In the genomic region with DNA sequence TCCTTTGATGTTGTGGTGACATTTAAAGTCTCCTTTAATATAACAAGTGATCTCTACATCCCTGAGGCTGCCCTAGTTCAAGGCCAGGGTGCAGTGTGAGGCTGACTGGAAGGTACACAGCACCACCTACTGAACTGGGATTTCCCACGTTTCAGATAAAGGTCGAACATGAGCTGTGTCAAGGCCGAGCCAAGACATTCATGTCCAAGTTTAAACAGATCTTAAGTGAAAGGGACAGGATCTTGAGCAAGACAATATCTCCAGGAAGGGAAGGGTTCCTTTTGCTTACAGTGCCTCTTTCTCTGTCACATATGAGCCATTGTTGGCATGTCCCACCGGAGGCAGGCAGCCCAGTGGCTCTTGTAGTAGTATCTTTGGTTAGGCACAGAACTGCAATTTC, we compare ENCODE assay signal across 13 mouse cellular contexts.
DNase-seq lines count a peak whose midpoint lies in the region; ATAC-seq and TF ChIP-seq lines count a peak whose summit lies in the region.
"Had no signal": no experiment of that assay in that cellular context is flagged by ENCODE, and none has a peak within 500 bp of the region (broad histone marks: within the 10 kb centered on the region; RNA-seq: fewer than 3 reads in every experiment).

No protein-coding gene starts in this region.

- no peak overlapping the region for H3K4me2 ChIP-seq in midbrain, postnatal 0 days (ENCODE audit: low read depth, low read length, poor library complexity, severe bottlenecking)
- no peak overlapping the region for H3K4me2 ChIP-seq in midbrain, embryonic 11.5 days
- no peak overlapping the region for H3K4me2 ChIP-seq in heart, postnatal 0 days (ENCODE audit: low read depth, low read length)
- no peak overlapping the region for H3K4me2 ChIP-seq in hindbrain, embryonic 11.5 days (replicated peaks; ENCODE audit: low read depth, low read length)
- H3K4me2 ChIP-seq: embryonic facial prominence, embryonic 15.5 days; limb, embryonic 13.5 days had no signal

- no peak overlapping the region for H3K9ac ChIP-seq in midbrain, postnatal 0 days (replicated peaks; ENCODE audit: low read length, poor library complexity, severe bottlenecking)
- no peak overlapping the region for H3K9ac ChIP-seq in midbrain, embryonic 11.5 days (ENCODE audit: low read length)
- no peak overlapping the region for H3K9ac ChIP-seq in heart, postnatal 0 days (replicated peaks; ENCODE audit: low read depth, low read length)
- H3K9ac ChIP-seq in hindbrain, embryonic 11.5 days (ENCODE audit: low read depth, low read length): no peak overlapping the region
- H3K9ac ChIP-seq: embryonic facial prominence, embryonic 15.5 days; limb, embryonic 13.5 days had no signal

- no peak overlapping the region for H3K4me3 ChIP-seq in midbrain, postnatal 0 days (ENCODE audit: low read depth, low read length)
- H3K4me3 ChIP-seq in midbrain, embryonic 11.5 days (ENCODE audit: low read depth, low read length): no peak overlapping the region
- no peak overlapping the region for H3K4me3 ChIP-seq in heart, postnatal 0 days (ENCODE audit: low read depth, low read length)
- H3K4me3 ChIP-seq in hindbrain, embryonic 11.5 days (ENCODE audit: low read depth, low read length): no peak overlapping the region
- H3K4me3 ChIP-seq: embryonic facial prominence, embryonic 15.5 days; limb, embryonic 13.5 days had no signal

- no peak for DNase-seq in midbrain, postnatal 0 days (ENCODE audit: low spot score)
- DNase-seq in midbrain, embryonic 11.5 days (ENCODE audit: low spot score, missing footprints): no peak
- DNase-seq in heart, postnatal 0 days (ENCODE audit: low spot score): peak; percentile 16
- peak; percentile 25 to 33 for DNase-seq in kidney, postnatal 4 days
- DNase-seq in hindbrain, embryonic 11.5 days (ENCODE audit: low spot score): no peak
- DNase-seq in right cerebral cortex, postnatal 14 days: no peak
- no peak for DNase-seq in retina, embryonic 14.5 days (ENCODE audit: low spot score)
- DNase-seq: cerebellum, adult 9-11 months; gastrocnemius, postnatal 14 days had no signal

- peak; percentile 42 for TF ChIP-seq CTCF in midbrain, postnatal 0 days (IDR thresholded peaks at IDR 0.05)
- peak; percentile 42 for TF ChIP-seq CTCF in heart, postnatal 0 days (IDR thresholded peaks at IDR 0.05; ENCODE audit: low read depth)

- no peak for TF ChIP-seq EP300 in heart, postnatal 0 days (IDR thresholded peaks at IDR 0.05; ENCODE audit: low read depth)

- no peaks in the 10 kb centered on the region for H3K36me3 ChIP-seq in midbrain, postnatal 0 days (ENCODE audit: insufficient read depth, low read length)
- no peaks in the 10 kb centered on the region for H3K36me3 ChIP-seq in midbrain, embryonic 11.5 days (ENCODE audit: control insufficient read depth, insufficient read depth, low read length)
- H3K36me3 ChIP-seq in heart, postnatal 0 days (replicated peaks; ENCODE audit: control insufficient read depth, insufficient read depth, low read length): no peaks in the 10 kb centered on the region
- H3K36me3 ChIP-seq in hindbrain, embryonic 11.5 days (ENCODE audit: control insufficient read depth, insufficient read depth, low read length): no peaks in the 10 kb centered on the region
- H3K36me3 ChIP-seq: embryonic facial prominence, embryonic 15.5 days; G1E; limb, embryonic 13.5 days had no signal

- ATAC-seq in midbrain, postnatal 0 days (ENCODE audit: low FRiP score): no peak
- ATAC-seq in midbrain, embryonic 11.5 days (ENCODE audit: low FRiP score): no peak
- no peak for ATAC-seq in heart, postnatal 0 days (ENCODE audit: insufficient read depth, low read depth)
- ATAC-seq in hindbrain, embryonic 11.5 days (ENCODE audit: low FRiP score): no peak
- ATAC-seq: midbrain, embryonic 16.5 days had no signal

- no peaks in the 10 kb centered on the region for H3K27me3 ChIP-seq in midbrain, postnatal 0 days (ENCODE audit: insufficient read depth, low read length)
- H3K27me3 ChIP-seq in midbrain, embryonic 11.5 days (ENCODE audit: control insufficient read depth, insufficient read depth, low read length): no peaks in the 10 kb centered on the region
- H3K27me3 ChIP-seq in heart, postnatal 0 days (ENCODE audit: control insufficient read depth, insufficient read depth, low read length): no peaks in the 10 kb centered on the region
- no peaks in the 10 kb centered on the region for H3K27me3 ChIP-seq in hindbrain, embryonic 11.5 days (ENCODE audit: control insufficient read depth, insufficient read depth, low read length)
- H3K27me3 ChIP-seq: embryonic facial prominence, embryonic 15.5 days; limb, embryonic 13.5 days had no signal

- WGBS in midbrain, postnatal 0 days: 78% methylated on average over 4 of the region's 4 CpGs
- 74% methylated on average over 4 of the region's 4 CpGs for WGBS in midbrain, embryonic 11.5 days
- 40% methylated on average over 4 of the region's 4 CpGs for whole genome bisulfite sequencing in heart, postnatal 0 days
- WGBS in hindbrain, embryonic 11.5 days: 81% methylated on average over 4 of the region's 4 CpGs

- H3K4me1 ChIP-seq in midbrain, postnatal 0 days (ENCODE audit: insufficient read depth, low read length): no peaks in the 10 kb centered on the region
- peaks cover 3% of the 10 kb centered on the region; the same call in 1 of the 2 replicates for H3K4me1 ChIP-seq in midbrain, embryonic 11.5 days (ENCODE audit: control insufficient read depth, insufficient read depth, low read length)
- no peaks in the 10 kb centered on the region for H3K4me1 ChIP-seq in heart, postnatal 0 days (ENCODE audit: control insufficient read depth, insufficient read depth)
- H3K4me1 ChIP-seq in hindbrain, embryonic 11.5 days (replicated peaks; ENCODE audit: control insufficient read depth, insufficient read depth, low read length): no peaks in the 10 kb centered on the region
- H3K4me1 ChIP-seq: limb, embryonic 13.5 days had no signal

- no peak overlapping the region for H3K27ac ChIP-seq in midbrain, postnatal 0 days (ENCODE audit: low read depth, low read length)
- H3K27ac ChIP-seq in midbrain, embryonic 11.5 days (ENCODE audit: low read depth, low read length): no peak overlapping the region
- H3K27ac ChIP-seq in heart, postnatal 0 days (ENCODE audit: low read depth): no peak overlapping the region
- no peak overlapping the region for H3K27ac ChIP-seq in hindbrain, embryonic 11.5 days (ENCODE audit: low read depth, low read length)
- H3K27ac ChIP-seq: embryonic facial prominence, embryonic 15.5 days; limb, embryonic 13.5 days had no signal

- no peaks in the 10 kb centered on the region for H3K9me3 ChIP-seq in midbrain, postnatal 0 days (ENCODE audit: low read length)
- H3K9me3 ChIP-seq in midbrain, embryonic 11.5 days (ENCODE audit: control insufficient read depth, low read length): no peaks in the 10 kb centered on the region
- no peaks in the 10 kb centered on the region for H3K9me3 ChIP-seq in heart, postnatal 0 days (replicated peaks; ENCODE audit: control insufficient read depth, low read length)
- H3K9me3 ChIP-seq in hindbrain, embryonic 11.5 days (ENCODE audit: control insufficient read depth, low read length): no peaks in the 10 kb centered on the region
- H3K9me3 ChIP-seq: embryonic facial prominence, embryonic 15.5 days; limb, embryonic 13.5 days had no signal

Comparison
In these comparisons a context has a peak if more than half of its experiments do, and no peak if none do; other contexts are left out.
1. DNase-seq: peak in heart, postnatal 0 days (single experiment) and kidney, postnatal 4 days (2 of 2); none in midbrain, postnatal 0 days (single experiment), midbrain, embryonic 11.5 days (single experiment), hindbrain, embryonic 11.5 days (single experiment), right cerebral cortex, postnatal 14 days (single experiment) and retina, embryonic 14.5 days (single experiment).